Mouse (Mus musculus) cerebral cortex, adult 2 months (tissue): ENCODE measurements around the gene Igf2.

Experiments used
- WGBS: fragments of 180-500 bp; shearing (Covaris S2); methylation state at CpG from one replicate; pipeline ENCODE4 v1.1.7; 2018; 5-methylcytosine and 5-hydroxymethylcytosine counted together

The Igf2 gene

DNA sequence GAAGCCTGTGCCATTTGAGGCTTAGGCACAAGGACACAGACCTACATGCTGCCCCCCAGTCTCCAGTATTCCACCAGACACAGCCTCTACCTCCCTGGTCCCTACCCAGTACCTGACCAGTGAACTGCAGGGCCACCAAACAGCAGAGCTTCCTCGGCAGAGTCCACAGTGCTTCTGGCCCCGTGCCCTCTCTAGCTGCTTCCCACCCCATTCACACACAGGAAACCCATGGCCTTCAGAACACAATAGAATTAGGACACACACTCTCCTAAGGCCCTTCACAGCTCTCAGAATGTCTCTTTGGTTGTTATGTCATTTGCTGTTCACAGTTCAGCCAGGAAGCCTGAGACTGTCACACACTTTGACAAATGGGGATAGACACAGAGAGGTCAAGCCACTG is at the start of gene Igf2:
Gene Igf2 (minus strand): TSS at position 158 of the 400 bp plus-strand sequence.
- WGBS: 76% methylated on average over 2 of the region's 2 CpGs

DNA sequence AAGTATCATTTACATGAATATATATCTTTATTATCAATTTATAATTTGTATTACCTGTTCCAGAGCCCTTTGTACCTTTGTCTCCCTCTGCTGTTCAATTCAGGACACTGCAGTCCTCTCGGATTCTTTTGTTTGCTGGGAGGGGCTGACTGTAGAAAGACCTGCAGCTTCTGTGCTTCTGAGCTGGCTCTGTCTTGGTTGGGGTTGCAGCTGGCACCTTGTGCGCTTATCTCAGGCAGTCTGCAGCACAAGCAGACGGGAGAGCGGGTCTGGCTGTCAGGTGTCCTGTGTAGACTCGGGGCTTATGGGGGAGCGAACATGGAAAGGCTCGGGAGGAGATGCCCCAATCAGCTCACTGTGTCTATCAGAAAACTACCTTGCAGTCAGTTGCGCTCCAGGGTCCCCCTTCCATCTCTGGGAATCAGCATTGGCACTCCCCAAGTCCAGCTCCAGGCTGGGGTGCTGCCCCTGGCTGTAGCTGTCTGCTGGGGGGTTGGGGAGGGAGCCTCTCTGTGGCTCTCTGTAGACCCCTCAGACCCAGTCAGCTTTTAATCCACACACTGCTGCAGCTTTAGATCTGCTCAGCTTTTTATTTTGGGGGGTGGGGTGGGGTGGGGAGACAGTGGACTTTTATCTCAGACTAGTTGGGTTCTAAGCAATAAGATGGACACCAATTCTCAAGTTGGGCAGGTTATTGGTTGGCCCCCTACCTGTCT is 48.3 kb upstream of the Igf2 start:
- WGBS: 11% methylated on average over 8 of the region's 8 CpGs

DNA sequence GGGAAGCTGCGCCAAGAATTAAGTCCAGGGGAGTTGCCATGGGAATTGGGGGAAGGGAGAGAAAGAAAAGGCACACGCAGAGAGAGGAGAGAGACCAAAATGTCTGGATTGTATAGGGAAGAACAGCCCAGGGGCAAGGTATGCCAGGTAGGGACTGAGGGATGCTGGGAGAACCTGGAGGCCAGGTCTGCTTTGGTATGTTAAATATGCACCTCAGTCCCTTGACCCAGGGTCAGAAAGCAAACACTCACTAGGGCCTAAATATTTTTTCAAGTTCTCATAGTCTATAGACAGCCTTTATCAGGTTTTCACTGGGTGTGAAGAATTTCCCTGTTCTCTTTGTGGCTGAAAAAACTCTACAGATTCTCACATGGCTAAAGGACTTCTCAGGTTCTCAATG is 40.3 kb upstream of the Igf2 start:
- 89% methylated on average over 2 of the region's 2 CpGs for WGBS

DNA sequence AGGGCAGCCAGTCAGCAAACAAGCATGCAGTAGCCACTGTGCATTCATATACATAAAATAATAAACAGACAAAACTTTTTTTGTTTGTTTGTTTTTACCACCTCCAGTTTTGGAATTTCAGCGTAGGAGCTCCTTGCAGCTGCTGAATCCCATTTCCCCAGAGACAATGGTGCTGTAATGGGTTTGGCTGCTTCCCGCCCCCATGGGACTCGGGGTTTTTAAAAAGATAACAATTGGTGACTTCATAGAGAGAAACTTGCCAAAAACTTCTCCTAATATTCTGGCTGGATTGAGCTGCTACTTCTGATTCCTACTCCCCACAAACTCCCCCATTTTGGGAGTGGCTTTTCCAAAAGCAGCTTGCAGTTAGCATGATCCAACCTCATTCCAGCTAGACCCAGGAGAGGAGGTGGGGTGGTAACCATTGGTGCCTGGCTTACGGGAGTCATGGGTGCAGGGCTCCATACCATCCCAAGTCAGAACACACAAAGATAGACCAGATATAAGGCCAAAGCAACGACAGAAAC is 32.8 kb upstream of the Igf2 start:
- WGBS: 55% methylated on average over 5 of the region's 5 CpGs

DNA sequence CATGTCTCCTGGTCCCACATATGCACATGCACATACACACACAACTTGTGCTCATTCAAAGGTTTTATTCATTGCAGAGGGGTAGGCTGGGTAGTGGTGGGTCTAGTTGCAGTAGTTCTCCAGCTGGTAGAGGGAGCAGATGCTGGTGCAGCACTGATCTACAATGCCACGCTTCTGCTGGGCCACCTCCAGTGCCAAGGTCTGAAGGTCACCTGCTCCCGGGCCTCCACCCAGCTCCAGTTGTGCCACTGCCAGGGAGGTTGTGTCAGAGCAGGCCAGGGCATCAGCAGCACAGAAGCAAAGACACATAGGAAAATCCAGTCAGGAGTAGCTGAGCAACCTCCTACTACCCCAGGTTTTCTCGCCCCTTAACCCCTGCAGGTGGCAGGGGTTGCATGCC is 12.0 kb upstream of the Igf2 start:
- 91% methylated on average over 3 of the region's 3 CpGs for WGBS

DNA sequence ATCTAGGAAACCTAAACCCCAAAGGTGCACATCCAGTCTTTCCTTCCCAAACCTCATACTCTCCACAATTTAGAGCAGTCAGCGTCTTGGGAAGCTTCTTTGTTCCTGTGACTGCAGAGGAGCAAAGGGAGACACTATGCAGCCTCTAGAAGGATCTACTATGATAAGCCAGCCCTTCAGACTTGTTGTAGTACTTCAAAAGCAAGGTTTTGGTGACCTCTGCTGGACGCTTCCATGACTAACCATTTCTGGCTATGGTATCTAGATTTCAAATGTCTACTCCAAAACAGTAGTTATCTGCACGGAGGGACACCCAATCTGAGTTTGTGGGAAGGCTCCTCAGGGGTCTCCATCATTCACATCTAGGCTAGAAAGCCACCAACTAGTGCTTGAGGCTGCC is 9.0 kb upstream of the Igf2 start:
- 8% methylated on average over 3 of the region's 3 CpGs for WGBS

DNA sequence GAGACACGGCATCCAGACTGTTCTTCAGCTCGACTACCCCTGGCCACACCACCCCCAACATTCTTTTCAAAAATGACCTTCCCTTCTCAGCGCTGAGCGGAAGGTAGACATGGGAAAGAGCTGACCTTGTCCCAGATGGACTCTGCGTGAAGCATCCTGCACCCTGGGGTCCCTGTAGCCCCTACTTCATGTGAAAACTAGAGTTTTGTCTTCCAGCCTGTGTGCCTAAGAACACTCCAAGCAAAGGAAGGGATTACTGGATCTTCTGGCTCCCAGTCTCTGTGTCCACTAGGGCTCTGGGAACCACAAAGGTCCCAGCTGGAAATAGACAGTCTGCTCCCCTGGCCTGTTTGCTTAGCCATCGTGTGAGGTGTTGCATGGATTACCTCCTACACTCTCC is 8.5 kb upstream of the Igf2 start:
- 72% methylated on average over 6 of the region's 6 CpGs for WGBS

DNA sequence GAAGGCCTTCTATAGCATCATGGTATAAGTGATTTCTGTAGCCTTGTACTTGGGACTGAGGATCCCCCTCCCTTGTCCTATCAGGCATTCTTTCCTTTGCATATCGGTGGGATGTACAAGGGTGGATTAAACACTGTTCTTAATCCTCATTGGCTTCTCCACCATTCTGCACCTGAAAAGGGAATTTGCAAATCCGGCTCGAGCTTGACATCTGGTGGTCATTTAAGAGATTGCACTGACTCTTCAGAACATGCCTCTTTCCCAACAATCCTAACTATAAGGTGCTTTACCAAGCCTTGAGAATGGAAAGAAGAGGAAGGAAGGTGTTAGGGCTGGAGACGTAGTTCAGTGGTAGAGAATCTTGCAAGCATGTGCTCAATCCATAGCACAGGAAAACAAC is 5.5 kb upstream of the Igf2 start:
- WGBS: 7% methylated on average over 4 of the region's 4 CpGs

DNA sequence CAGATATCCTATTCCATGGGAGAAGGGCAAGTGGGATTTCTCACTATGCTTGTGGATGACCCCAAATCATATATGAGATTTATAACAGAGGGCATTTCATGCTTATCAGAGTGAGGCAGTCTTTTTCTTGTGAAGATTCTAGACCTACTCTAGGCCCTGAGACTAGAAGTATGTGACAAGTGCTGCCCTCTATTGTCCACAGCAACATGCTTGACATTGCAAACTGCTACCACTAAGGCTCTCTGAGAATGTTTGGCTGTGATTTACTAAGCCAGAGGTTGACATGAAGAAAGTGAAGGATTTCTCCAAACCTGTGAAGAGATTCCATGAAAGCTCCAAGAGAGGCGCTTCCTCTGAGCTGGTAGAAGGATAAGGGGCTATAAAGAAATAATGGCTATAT is 4.5 kb upstream of the Igf2 start:
- 92% methylated on average over 1 of the region's 1 CpGs for WGBS

DNA sequence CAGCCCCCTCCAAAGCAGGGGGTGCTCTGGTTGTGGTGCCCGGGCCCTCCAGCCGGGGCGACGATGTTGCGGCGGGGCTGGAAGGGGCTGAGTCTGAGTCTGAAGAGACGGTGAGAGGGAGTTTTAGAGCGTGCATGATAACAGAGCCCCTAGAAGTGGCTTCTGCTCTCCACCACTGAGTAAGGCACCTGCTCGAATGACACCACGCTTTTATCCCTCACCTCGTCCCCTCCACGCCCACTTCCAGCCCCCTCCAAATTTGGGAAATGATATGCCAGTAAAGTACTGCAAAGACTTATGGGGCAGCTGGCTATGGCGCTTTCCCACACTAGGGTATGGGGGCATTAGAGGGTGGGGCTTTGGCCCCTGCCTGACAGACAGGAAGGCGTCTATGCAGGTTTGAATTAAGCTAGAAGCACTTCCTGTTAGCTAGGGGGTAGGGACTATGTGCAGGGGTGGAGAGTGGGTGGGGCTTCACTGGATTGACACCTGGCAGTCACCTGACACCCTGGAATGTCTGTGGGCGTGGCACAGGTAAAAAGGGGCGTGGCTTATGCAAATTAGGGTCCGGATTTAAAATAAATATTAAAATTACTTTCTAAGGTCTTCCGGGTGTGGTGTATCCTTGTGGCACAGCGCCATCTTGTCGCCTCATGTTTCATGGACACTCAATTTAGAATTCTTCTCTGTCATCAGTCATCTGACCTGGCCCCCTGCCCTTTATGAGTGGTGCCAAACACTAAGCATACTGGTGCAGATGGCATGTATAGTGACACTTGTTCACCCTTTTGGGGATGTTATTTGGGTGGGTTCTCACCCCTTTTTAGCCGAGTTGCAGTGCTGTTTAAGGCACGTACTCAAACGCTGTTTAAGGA is 3.4 kb upstream of the Igf2 start, which contains the start of gene Gm49394:
Gene Gm49394 (minus strand): TSS at position 192 of the 875 bp plus-strand sequence.
- 86% methylated on average over 23 of the region's 23 CpGs for WGBS

DNA sequence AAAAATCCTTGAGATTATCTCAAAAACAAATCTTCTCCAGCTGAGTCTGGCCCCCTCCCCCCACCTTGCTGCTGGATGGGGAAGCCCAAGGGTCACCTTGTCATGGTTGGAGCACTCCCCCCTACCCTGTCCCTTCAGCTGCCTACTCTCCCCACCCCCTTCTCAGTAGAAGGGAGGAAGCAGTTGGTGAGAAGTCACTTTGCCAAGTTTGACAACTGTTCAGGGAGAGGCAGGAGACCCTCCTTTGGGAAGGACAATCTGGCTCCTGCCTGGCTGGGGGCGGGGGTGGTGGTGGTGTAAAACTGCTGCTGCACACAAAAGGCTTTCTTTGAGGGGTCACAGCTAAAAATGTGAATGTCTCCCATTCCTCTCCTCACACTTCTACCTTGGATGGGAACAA is 1.7 kb upstream of the Igf2 start:
- 82% methylated on average over 1 of the region's 1 CpGs for WGBS

DNA sequence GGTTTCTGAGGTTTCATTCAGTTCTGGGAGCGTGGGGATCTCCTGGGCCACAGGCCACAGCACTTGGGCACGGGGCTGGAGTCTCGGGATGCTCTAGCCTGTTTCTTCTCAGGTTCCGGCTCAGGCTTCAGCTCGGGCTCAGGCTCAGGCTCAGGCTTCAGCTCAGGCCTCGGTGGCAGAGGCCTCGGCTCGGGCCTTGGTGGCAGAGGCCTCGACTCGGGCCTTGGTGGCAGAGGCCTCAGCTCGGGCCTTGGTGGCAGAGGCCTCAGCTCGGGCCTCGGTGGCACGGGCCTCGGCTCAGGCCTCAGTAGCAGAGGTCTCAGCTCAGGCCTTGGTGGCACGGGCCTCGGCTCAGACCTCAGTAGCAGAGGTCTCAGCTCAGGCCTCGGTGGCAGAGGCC is 905 bp upstream of the Igf2 start:
- WGBS: 97% methylated on average over 18 of the region's 18 CpGs

DNA sequence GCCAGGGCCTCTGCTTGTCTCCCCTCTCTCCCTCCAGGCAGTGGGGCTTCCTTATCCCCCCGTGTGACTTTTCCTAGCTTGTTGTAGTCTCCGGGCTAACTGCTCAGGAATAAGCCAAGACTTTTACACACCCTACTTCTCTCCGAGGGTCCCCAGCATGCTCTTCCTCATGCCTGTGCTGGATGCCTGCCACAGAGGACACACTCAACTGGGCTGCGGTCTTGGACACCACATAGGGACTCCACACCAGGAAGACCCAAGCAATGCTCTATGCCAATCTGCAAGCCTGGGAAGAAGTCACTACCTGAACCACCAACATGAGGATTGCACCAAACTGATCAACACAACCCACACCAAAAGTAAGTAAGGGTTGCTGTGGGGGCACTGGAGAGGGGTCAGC is 507 bp downstream of the Igf2 start:
- WGBS: 84% methylated on average over 4 of the region's 4 CpGs

DNA sequence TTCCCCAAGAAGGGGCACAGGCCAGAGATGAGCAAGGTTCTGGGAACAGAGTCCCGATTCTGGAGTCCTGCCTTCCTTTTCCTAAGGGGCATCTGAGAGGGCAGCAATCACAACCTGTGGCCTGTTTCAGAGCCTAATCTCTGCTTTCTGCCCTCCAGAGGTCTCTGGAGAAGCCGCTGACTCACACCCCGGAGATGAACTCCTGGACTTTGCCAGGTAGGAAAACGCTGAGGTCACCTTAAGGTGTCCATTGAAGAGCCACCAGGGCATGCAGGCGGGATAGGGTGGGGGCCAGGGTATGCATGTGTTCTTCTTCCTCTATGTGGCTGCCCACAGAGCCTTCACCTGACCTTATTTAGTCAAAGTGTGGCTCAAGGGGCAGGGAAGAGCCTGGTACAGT is 1.3 kb downstream of the Igf2 start:
- 81% methylated on average over 5 of the region's 5 CpGs for whole genome bisulfite sequencing

DNA sequence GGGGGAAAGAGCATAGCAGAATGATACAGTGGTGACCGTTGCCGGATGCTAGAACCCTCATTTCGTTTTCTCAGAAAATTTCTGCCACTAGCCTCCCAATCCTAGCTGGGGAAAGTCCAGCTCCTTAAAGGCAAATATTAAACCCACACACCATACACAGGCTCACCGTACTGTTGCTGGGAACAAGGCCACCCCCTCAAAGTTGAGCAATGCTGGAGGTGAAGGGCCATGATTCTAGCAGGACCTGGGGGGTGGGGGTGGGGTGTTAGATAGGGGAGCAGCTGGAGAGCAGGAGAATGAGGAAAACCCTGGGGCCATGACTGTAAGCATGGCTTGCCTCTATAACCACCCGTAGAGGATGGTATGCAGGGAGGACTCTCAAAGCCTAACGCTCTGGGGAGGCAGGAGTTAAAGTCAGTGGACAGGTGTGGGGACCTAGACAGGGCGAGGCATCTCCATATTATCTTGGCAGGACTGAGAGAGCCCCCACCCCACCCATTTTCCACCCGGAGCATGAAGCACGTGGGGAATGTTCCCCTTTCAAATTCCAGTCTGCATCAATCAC is 2.1 kb downstream of the Igf2 start:
- 18% methylated on average over 9 of the region's 9 CpGs for WGBS

DNA sequence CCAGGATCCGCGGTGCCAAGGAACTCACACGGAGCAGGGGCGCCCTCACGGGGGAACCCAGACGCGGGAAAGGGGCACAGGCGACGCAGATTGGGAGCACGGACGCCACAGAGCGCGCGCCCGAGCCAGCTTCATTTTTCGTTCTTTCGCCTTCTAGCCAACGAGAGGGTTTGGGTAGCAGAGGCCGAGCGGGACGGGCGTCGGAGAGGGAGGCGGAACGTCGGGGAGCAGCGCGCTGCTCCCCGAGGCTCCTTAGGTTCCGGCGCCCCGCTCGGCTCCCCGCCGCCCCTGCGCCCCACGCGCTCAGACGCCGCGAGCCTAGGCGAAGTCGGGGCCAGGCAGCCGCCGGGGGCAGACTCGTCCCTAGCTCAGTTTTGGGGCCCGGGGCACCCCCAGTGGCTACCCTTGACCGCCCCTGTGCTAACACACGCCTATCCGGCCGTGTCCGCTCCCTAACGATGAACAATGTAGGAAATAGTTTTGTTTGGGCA is 2.6 kb downstream of the Igf2 start:
- WGBS: 3% methylated on average over 53 of the region's 53 CpGs

DNA sequence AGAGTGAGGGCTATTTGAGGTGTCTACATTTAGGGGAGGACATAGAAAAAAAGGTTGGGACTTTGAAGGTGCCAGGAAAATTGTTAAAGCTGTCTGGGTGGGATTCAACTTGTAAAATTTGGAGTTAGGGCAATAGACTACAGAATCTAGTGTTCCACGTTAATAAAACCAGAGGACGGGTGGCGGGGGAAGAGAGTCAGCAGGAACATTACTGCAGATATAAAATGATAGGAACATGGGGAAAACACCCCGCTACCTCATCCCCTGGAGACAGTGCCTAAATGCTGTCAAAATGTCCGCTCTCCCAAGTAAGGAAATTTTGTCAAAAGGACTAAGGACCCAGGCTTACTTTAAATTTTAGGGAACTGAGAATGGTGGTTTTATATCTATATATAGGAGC is 3.5 kb downstream of the Igf2 start:
- WGBS: 35% methylated on average over 5 of the region's 5 CpGs

DNA sequence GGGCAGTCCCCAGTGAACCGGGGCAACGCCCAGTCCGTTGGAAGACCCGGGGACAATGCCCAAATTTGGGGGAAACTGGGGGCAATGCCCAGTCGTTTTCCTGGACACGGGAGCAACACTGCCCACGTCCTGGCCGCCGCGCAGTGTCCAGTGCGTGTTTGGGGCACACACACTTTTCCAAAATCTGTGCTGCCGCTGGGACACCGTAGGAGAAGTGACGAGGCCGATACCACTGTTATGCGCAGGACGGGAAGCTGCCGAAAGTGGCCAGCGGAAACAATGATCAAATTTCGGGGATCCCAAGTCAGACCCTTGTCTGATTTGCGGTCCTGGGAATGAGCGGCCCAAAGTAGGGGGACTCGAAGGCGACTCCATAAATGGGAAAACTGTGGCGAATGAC is 5.6 kb downstream of the Igf2 start:
- WGBS: 6% methylated on average over 25 of the region's 25 CpGs

DNA sequence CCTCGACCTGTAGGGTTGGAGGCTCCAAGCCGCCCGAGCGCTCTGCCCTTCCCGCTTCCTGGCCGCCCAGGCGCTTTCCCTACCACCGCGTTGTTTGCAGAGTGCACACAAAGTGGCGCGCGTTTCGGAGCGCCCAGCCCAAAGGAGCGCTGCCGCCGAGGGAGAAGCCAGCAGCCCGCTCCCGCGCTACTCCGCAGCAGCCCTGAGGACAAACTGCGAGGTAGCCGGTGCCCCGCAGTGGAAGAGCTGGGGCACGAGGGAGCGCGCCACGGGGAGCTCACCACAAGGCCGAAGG is 6.0 kb downstream of the Igf2 start:
- 1% methylated on average over 29 of the region's 29 CpGs for WGBS

DNA sequence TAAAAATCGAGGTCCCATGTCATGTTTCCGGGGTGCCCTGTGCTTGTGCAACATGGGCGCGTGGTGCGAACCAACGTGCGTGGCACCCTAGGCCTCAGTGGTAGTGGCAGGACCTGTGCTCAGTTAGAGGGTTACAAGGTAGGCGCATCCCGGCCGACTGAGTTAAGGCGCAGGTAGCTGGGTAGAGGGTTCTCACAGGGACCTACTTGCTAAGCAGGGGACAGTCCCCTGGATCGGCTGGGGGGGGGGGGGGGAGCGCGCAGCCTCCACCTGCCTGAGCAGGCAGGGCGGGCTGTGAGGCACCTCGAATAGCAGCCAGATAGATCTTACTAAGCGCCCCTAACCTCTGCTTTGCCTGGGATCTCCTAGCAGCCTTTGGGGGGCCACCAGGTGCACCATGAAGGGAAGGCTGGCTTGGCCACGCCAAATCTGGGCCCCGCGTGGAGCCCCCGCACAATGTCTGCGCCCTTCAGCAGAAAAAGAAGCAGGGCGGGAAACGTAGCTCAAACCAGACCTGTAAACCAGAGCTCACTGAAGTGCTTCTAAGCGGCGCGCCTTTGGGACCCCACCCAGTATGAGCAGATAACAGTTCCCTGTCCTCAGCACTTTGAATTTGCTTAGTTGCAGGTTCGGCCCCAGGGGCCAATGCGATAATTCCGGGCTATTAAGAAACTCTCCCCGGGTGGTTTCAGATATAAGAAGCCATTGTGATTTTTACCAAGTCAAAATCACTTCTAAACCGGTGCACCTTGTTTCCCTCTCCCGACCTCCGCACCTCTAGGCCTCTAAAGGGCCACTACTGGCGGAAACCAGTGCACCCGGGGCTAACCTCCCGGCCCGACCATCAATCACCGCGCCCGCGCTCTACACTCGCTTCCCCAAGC is 6.6 kb downstream of the Igf2 start:
- WGBS: 3% methylated on average over 41 of the region's 43 CpGs

DNA sequence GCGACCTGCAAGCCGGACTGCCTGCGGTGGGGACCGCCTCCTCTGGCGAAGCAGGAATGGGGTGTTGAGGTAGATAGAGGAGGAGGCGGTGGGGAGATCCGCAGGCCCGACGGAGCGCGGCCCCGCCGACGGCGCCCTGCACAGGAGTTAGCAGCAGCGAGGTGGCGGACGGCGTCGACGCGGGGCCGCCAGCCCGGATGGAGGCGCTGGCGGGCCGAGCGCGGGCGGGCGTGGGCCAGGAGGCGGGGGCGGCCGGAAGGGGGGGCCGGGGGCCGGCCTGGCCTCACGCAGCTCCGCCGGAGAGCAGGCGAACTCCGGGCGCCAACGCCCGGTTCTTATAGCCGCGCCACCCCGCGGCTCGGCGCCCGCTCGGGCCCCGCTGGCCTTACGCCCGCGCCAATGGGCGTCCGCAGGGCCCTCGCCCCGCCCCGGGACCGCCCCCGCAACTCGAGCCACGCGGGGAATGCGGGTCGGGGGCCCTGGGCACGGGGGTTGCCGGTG is 7.4 kb downstream of the Igf2 start:
- under 1% methylated on average over 60 of the region's 70 CpGs for WGBS
